Mouse (Mus musculus): Measurements from ENCODE around the gene Zbed3.

- no peak for TF ChIP-seq POLR2A (IDR thresholded peaks at IDR 0.05; ENCODE audit: insufficient read depth, low read depth, low read length)
- no peak for TF ChIP-seq CTCF (IDR thresholded peaks at IDR 0.05; ENCODE audit: insufficient read depth, low read depth, low read length)
Measured at GRCm38 (mm10) chr13:95382418-95382817, 59.0 kb downstream of the Zbed3 start.

All from olfactory bulb, adult 2 months (tissue).